Mouse (Mus musculus): ENCODE data around the gene Grm1. TPM values are rescaled to one million over a fixed set of nuclear protein-coding genes. Genes with fewer than 3 reads are reported as not detected.

Grm1 gene
- total RNA-seq, 2 experiments from 2014 or later, result under 0.01 to 1.9 TPM

DNA sequence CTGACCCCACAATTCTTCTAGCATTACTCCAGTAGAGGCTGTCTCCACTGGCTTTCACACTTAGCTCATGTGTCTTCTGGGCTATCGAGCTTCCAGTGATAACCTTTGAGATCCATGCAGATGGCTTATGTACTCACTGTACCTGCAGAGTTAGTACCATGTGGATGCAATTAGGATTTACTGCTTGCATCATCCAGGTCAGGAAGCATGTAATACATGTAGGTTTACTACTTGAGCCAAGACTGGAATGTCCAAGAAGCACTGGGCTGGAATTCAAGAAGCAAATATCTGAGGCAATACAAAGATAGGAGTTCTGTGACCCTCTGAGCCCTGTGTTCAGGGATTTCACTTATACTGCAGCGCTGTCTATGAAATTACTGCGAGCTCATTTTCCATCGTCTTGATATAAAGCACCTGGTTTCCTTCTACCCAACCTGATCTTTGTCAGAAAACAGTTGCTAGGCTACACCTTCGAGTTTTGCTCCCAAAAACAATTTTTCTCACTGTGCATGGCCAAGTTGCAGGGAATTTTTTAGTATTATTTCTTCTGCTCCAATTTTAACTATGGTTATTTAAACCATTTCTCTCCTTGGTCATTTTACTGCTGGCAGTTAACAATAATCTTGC, 237.0 kb downstream of the Grm1 start:
- no peak for ATAC-seq (replicated peaks; ENCODE audit: low FRiP score, poor library complexity, severe bottlenecking)

DNA sequence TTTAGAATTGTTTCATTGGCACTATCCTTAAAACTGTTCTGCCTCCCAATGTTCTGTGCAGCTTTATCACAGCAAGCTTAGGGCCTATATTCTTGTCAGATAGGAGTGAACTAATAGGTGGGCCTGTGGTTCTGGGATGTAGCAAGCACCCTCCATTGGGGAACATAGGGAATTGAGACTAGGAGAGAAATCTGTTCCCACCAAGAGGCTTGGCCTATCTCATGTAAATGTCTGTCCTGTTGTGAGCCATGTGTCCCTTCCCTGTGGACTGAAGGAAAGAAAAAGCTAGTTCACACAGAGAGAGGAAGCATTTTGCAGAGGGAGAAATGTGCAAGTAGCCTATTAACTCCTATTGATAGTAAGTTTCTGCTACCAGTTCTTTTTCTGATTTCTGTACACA, 246.8 kb downstream of the Grm1 start:
- ATAC-seq (replicated peaks; ENCODE audit: low FRiP score, poor library complexity, severe bottlenecking), result no peak

- no peak for ATAC-seq (replicated peaks; ENCODE audit: low FRiP score, poor library complexity, severe bottlenecking)
Observed at GRCm38 (mm10) chr10:10834828-10835227, 247.3 kb downstream of the Grm1 start.

DNA sequence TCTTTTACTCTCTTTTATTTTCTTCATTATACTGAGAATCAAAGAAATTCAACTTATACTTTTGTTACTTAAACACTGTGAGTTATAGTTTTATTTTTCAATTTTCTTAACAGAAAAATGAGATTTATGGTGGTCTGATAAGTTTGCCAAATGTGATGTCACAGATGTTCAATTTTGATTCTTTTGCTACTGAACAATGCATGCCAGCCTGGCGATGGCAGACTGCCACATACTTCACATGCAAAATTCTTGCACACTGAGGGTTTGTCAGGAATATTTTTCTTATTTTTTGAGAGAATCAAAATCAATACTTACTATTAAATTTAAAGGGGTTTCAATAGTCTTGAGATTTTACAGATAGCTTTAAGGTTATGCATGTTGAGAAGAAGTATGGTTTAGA, 251.0 kb downstream of the Grm1 start:
- ATAC-seq (replicated peaks; ENCODE audit: low FRiP score, poor library complexity, severe bottlenecking), result no peak

GRCm38 (mm10) chr10:10827308-10827707, 254.8 kb downstream of the Grm1 start:
- no peak for ATAC-seq (replicated peaks; ENCODE audit: low FRiP score, poor library complexity, severe bottlenecking)

- no peak for ATAC-seq (replicated peaks; ENCODE audit: low FRiP score, poor library complexity, severe bottlenecking)
Observed at GRCm38 (mm10) chr10:10818061-10818460, 264.1 kb downstream of the Grm1 start.

DNA sequence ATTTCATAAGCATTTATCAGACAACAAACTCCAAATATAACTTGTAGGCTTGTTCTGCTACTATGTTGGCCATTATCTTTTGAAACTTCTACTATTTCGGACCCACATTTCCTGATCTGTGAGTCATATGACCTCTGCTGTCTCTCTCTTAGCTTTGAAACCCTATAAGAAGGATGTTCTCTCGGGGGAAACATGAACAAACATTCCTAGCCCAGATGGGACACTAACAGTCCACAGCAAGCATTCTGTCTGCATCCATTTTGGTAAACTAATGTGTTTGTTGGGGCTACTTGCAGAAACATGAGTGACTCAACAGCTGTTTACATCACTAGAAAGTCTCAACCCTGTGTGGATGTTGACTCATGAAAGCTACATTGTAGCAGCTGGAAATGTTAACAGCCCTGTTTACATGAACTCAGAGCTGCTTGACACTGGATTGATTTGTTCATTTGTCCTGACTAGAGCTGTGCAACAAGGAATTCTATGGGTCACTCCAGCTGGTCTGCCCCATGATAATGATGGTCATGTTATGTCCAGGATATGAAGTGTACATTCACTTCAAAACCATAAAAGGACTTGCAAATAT, 267.4 kb downstream of the Grm1 start:
- no peak for ATAC-seq (replicated peaks; ENCODE audit: low FRiP score, poor library complexity, severe bottlenecking)

GRCm38 (mm10) chr10:10812750-10813711, 269.1 kb downstream of the Grm1 start:
- ATAC-seq (replicated peaks; ENCODE audit: low FRiP score, poor library complexity, severe bottlenecking), result no peak

DNA sequence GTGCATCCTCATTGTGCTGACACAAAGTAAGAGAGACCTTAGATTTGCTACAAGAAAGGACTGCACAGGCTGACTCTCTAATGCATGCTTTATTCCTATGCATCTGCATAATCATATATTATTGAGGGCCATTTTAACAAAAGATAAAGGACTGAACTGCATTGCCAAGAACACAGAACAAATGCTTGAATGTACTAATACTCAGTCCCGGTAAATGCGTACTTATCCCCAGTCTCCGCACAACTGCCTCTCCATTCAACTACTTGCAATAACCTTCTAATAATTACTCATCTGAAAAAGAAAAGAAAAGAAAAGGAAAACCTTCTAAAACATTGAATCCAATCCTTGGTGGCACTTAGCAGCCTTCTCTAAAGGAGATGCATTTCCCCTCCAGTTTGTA, 272.4 kb downstream of the Grm1 start:
- ATAC-seq (replicated peaks; ENCODE audit: low FRiP score, poor library complexity, severe bottlenecking), result no peak

- ATAC-seq (replicated peaks; ENCODE audit: low FRiP score, poor library complexity, severe bottlenecking), result no peak
Observed at GRCm38 (mm10) chr10:10795321-10795720, 286.8 kb downstream of the Grm1 start.

- ATAC-seq (replicated peaks; ENCODE audit: low FRiP score, poor library complexity, severe bottlenecking), result no peak
Observed at GRCm38 (mm10) chr10:10790458-10790857, 291.7 kb downstream of the Grm1 start.

DNA sequence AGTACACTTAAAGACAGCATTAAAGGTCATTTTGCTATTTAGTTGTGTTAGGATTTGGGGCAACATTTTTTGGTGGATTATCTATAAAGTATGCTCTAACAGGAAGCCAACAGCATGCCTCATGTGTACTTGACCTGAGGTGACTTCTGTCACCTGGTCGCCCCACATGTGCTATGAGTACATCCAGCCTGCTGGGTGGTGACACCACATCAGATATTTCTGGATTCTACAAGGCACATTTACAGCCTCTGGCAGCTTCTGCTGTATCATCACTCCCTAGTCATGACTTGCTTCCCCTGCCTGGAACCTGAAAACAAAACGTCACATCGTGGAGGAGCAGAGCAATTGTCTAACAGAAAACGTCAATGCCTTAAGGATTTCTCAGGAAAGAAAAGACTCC, 292.2 kb downstream of the Grm1 start:
- no peak for ATAC-seq (replicated peaks; ENCODE audit: low FRiP score, poor library complexity, severe bottlenecking)

- ATAC-seq (replicated peaks; ENCODE audit: low FRiP score, poor library complexity, severe bottlenecking), result no peak
Observed at GRCm38 (mm10) chr10:10787906-10788416, 294.2 kb downstream of the Grm1 start.

- no peak for ATAC-seq (replicated peaks; ENCODE audit: low FRiP score, poor library complexity, severe bottlenecking)
Observed at GRCm38 (mm10) chr10:10785122-10785521, 297.0 kb downstream of the Grm1 start.

DNA sequence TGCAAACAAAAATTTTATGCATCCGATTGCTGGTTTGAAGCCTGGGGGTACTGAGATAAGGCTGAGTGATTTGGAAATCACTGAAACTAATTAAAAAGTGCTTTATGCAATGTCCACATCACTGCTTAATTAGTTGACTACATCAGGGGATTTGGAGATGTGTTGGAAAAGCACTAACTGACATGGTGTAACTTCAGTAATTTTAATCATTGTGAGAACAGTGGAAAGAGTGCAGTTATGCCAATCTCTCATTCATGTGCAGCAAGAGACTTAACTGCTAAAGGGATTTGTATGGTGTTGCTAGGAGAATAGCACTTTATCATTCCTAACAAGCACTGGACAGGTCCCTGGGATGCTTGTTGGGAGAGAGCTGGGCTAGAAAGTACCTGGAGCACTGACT, 307.3 kb downstream of the Grm1 start:
- ATAC-seq (replicated peaks; ENCODE audit: low FRiP score, poor library complexity, severe bottlenecking), result no peak

GRCm38 (mm10) chr10:10763015-10763414, 319.1 kb downstream of the Grm1 start:
- no peak for ATAC-seq (replicated peaks; ENCODE audit: low FRiP score, poor library complexity, severe bottlenecking)

DNA sequence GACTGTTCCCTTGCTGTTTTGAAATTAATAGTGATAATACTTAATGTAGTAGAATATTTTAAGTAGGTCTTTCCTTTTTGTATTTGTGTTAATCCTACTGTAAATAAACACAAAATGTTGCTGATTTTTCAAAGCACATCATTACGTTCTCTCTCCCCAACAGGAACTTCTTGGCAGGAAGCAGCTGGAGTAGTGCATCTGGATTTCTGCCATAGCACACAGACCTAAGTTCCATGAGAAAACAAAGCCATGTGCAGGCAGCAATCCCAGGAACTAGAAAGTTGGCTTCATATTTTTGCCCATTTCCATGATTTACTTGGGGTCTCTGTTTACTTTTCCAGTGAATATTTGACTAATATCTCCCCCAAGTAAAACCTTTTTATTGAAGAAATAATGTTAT, 320.9 kb downstream of the Grm1 start:
- ATAC-seq (replicated peaks; ENCODE audit: low FRiP score, poor library complexity, severe bottlenecking), result no peak

DNA sequence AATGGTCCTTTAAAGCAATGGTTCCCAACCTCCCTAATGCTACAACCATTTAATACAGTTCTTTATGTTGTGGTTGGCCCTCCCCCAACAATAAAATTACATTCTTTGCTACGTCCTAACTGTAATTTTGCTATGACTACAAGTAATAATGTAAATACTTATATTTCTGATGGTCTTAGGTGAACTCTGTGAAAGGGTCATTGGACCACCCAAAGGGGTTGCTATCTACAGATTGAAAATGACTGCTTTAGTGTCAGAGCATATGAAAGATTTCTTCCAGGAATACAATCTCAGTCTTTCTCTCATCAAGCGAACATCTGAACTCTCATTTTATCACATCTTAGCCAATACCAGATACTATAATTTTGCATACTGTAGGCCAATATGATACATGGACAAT, 321.4 kb downstream of the Grm1 start:
- ATAC-seq (replicated peaks; ENCODE audit: low FRiP score, poor library complexity, severe bottlenecking), result no peak

GRCm38 (mm10) chr10:10751033-10751432, 331.1 kb downstream of the Grm1 start:
- no peak for ATAC-seq (replicated peaks; ENCODE audit: low FRiP score, poor library complexity, severe bottlenecking)

DNA sequence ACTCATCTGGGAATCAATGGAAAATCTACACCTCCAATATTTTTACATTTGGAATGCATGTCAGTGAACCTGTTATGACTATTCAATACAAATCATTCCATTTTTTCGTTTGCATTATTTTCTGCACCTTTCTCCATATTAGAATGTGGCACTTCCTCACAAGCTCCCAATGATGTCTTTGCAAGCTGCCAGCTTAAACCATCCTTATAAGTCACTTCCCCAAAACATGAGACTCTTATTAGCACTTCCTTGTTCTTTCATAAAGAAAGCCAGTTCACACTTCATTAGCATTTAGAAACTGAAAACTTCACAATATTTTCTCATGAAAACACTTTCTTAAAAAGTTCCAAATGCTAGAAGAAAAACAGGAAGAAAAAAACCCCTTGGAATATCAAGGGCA, 338.1 kb downstream of the Grm1 start:
- ATAC-seq (replicated peaks; ENCODE audit: low FRiP score, poor library complexity, severe bottlenecking), result no peak

DNA sequence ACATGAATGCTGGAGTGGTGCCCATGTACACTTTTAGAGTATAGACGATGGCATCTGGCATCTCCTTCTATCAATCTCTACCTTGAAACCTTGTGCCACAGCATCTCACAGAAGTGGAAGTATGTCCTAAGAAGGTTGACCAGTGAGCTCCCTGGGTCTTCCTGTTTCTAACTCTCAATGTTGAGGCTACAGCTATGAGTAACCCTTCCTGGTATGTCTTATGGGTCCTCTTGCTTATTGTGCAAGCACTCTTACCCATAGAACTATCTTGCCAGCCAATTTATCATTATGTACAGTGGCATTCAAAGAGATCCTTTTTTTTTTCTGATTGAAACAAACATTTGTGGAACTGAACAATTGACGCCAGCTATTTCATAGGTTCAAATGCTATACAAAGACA, 340.0 kb downstream of the Grm1 start:
- ATAC-seq (replicated peaks; ENCODE audit: low FRiP score, poor library complexity, severe bottlenecking), result no peak

Measured in erythroblast, adult 5-6 weeks (primary cell).